Mouse (Mus musculus) heart, embryonic 13.5 days (tissue): ENCODE results near the gene Csrnp3. TPM values are rescaled to one million over a fixed set of nuclear protein-coding genes. Genes with fewer than 3 reads are reported as not detected.

Experiments
- ATAC-seq: fragments of 200-750 bp; cut with Nextera tagmentation; 2 replicates; pipeline ENCODE4 v1.8.0; 2017; ENCODE audit warnings: moderate TSS enrichment; ENCODE audit not compliant: insufficient number of reproducible peaks, low FRiP score, low TSS enrichment; ENCODE audit errors: extremely low read depth
- H3K27ac ChIP-seq: fragments of 300-500 bp; sonication (generic); replicated peaks from 2 replicates; pipeline ENCODE4 v1.5.1; 2015; ENCODE audit warnings: moderate library complexity, mild to moderate bottlenecking, inconsistent platforms
- H3K27me3 ChIP-seq: fragments of 300-500 bp; sonication (generic); replicated peaks from 2 replicates; pipeline ENCODE4 v1.6.1; 2015; ENCODE audit warnings: mild to moderate bottlenecking, inconsistent platforms
- H3K36me3 ChIP-seq: fragments of 300-500 bp; sonication (generic); 2 replicates; pipeline ENCODE4 v1.6.1; 2015; ENCODE audit warnings: mild to moderate bottlenecking, inconsistent platforms
- H3K4me1 ChIP-seq: fragments of 300-500 bp; sonication (generic); 2 replicates; pipeline ENCODE4 v1.6.1; 2015; ENCODE audit warnings: inconsistent platforms
- H3K4me2 ChIP-seq: fragments of 300-500 bp; sonication (generic); 2 replicates; pipeline ENCODE4 v1.6.1; 2015; ENCODE audit warnings: inconsistent platforms, mild to moderate bottlenecking, moderate library complexity
- H3K4me3 ChIP-seq: fragments of 300-500 bp; sonication (generic); 2 replicates; pipeline ENCODE4 v1.5.1; 2015; ENCODE audit warnings: moderate library complexity, mild to moderate bottlenecking, inconsistent platforms
- H3K9ac ChIP-seq: fragments of 300-500 bp; sonication (generic); 2 replicates; pipeline ENCODE4 v1.6.1; 2015; ENCODE audit warnings: inconsistent platforms, mild to moderate bottlenecking, moderate library complexity
- H3K9me3 ChIP-seq: fragments of 300-500 bp; sonication (generic); 2 replicates; pipeline ENCODE4 v1.6.1; 2016; ENCODE audit warnings: inconsistent platforms
- WGBS: fragments of 180-500 bp; shearing (Covaris S2); methylation state at CpG from one replicate; pipeline ENCODE4 v1.1.7; 2015; ENCODE audit warnings: mixed read lengths; 5-methylcytosine and 5-hydroxymethylcytosine counted together
- polyA plus RNA-seq: library from polyadenylated mRNA; unstranded; fragments of >200 nt; fragmentation: Nextera tagmentation; extraction: Ambion mirVana; gene quantifications from 2 replicates; pipeline ENCODE4 v1.2.1, GENCODE M21; 2015

The Csrnp3 gene
- polyA plus RNA-seq, 1 experiment from 2014 or later = 0.37 TPM

DNA sequence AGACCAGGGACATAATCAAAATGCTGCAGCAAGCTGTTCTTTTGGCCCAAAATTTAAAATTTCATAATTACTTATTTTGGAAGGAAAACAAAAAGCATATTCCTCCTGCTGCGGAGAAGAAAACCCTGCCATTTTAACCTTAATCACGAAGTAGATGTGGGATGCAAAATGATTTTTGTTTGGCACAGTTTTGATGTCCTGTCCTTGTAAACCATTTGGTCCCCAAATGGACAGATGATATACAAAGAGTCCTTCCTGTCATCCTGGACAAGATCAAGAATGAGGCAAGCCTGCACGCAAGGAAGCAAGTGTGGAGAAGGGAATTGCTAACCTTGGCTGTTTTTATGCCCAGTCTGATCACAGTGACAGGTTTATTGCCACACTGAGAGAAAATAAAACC, 46.0 kb downstream of the Csrnp3 start:
- Histone ChIP-seq H3K9me3 (no peaks in the 10 kb centered on the region), H3K4me1 (peaks cover 3% of the 10 kb centered on the region; the same call in 1 of the 2 replicates), H3K4me2 (no peak overlapping the region), H3K27ac (no peak overlapping the region), H3K4me3 (no peak overlapping the region), H3K36me3 (no peaks in the 10 kb centered on the region), H3K27me3 (no peaks in the 10 kb centered on the region), H3K9ac (no peak overlapping the region)
- WGBS = 75% methylated on average over 3 of the region's 3 CpGs
- no peak for ATAC-seq

DNA sequence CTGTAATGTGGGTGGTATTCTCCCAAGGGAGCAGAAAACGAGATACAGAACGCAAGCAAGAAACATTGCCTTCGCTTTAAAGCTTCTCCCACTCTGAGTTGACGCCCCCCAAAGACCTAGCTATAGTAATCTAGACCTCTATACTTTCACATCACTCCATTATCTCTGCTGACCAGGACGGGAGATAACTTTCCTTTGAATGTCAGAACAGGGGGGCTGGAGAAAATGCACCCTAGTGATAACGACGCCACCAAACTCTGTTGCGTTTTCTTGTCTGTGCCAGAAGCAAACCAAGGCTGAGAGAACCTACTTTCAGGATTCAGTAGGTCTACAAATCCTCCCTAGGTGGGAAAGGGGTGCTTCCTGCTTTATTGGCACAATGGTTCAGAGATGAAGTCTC, 47.7 kb downstream of the Csrnp3 start:
- no peak for ATAC-seq
- H3K4me1 ChIP-seq = peaks cover 10% of the 10 kb centered on the region; the same call in 1 of the 2 replicates
- no peak overlapping the region for H3K4me2 ChIP-seq

GRCm38 (mm10) chr2:65894299-65894698, 48.7 kb downstream of the Csrnp3 start:
- no peak overlapping the region for H3K27ac ChIP-seq
- WGBS = 52% methylated on average over 5 of the region's 5 CpGs
- H3K4me3 ChIP-seq = no peak overlapping the region
- H3K9ac ChIP-seq = no peak overlapping the region
- ATAC-seq = no peak
- no peaks in the 10 kb centered on the region for H3K27me3 ChIP-seq
- no peaks in the 10 kb centered on the region for H3K9me3 ChIP-seq
- no peaks in the 10 kb centered on the region for H3K36me3 ChIP-seq
- H3K4me1 ChIP-seq = peaks cover 10% of the 10 kb centered on the region; the same call in 1 of the 2 replicates
- no peak overlapping the region for H3K4me2 ChIP-seq

More for the DNA sequence above, 47.7 kb downstream of the Csrnp3 start:
- H3K9me3 ChIP-seq = no peaks in the 10 kb centered on the region
- H3K36me3 ChIP-seq = no peaks in the 10 kb centered on the region
- no peak overlapping the region for H3K4me3 ChIP-seq
- H3K27ac ChIP-seq = no peak overlapping the region
- H3K27me3 ChIP-seq = no peaks in the 10 kb centered on the region
- H3K9ac ChIP-seq = no peak overlapping the region
- WGBS = 32% methylated on average over 8 of the region's 8 CpGs

DNA sequence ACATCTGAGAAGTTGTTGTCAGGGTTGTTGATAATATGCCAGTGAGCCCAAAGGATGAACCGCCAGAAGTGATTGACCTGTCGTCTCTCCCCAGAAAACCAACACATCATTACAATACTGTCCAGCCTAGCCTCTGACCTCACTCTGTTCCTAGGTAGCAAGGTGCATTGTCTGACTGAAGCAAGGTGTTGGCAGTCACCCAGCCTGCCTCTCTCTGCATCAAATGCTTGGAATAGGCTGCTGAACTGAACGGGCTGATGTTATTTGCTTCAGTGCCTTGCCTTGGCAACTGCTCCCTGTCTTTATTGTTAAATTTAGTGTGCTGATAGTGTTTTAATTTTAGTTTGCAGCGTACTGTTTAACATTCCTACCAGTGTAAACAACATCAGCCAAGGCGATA, 51.0 kb downstream of the Csrnp3 start:
- Histone ChIP-seq H3K9me3 (no peaks in the 10 kb centered on the region), H3K27ac (no peak overlapping the region), H3K4me2 (peak overlapping the region; percentile 61), H3K27me3 (no peaks in the 10 kb centered on the region; the same call in 1 of the 2 replicates), H3K4me1 (peaks cover 10% of the 10 kb centered on the region; the same call in 1 of the 2 replicates), H3K4me3 (peak overlapping the region; percentile 26), H3K9ac (0 out of 2 replicates have a peak overlapping the region, but pooled peaks have one; percentile 7), H3K36me3 (no peaks in the 10 kb centered on the region)
- 30% methylated on average over 5 of the region's 5 CpGs for WGBS
- ATAC-seq = no peak

- H3K4me2 ChIP-seq = peak overlapping the region; percentile 61
- ATAC-seq = no peak
- WGBS = 48% methylated on average over 4 of the region's 4 CpGs
- no peaks in the 10 kb centered on the region for H3K36me3 ChIP-seq
- peak overlapping the region; percentile 26 for H3K4me3 ChIP-seq
- H3K9me3 ChIP-seq = no peaks in the 10 kb centered on the region
- H3K27ac ChIP-seq = no peak overlapping the region
- 0 out of 2 replicates have a peak overlapping the region, but pooled peaks have one; percentile 7 for H3K9ac ChIP-seq
- H3K27me3 ChIP-seq = no peaks in the 10 kb centered on the region; the same call in 1 of the 2 replicates
- peaks cover 10% of the 10 kb centered on the region; the same call in 1 of the 2 replicates for H3K4me1 ChIP-seq
These were observed 51.5 kb downstream of the Csrnp3 start for GRCm38 (mm10) chr2:65897084-65897483.

- Histone ChIP-seq H3K4me1 (peaks cover 10% of the 10 kb centered on the region; the same call in 1 of the 2 replicates), H3K4me2 (no peak overlapping the region), H3K9ac (no peak overlapping the region), H3K9me3 (no peaks in the 10 kb centered on the region), H3K27ac (no peak overlapping the region), H3K4me3 (no peak overlapping the region), H3K36me3 (no peaks in the 10 kb centered on the region), H3K27me3 (no peaks in the 10 kb centered on the region; the same call in 1 of the 2 replicates)
- no peak for ATAC-seq
- 66% methylated on average over 2 of the region's 2 CpGs for WGBS
These were observed 53.9 kb downstream of the Csrnp3 start for GRCm38 (mm10) chr2:65899478-65899877.

DNA sequence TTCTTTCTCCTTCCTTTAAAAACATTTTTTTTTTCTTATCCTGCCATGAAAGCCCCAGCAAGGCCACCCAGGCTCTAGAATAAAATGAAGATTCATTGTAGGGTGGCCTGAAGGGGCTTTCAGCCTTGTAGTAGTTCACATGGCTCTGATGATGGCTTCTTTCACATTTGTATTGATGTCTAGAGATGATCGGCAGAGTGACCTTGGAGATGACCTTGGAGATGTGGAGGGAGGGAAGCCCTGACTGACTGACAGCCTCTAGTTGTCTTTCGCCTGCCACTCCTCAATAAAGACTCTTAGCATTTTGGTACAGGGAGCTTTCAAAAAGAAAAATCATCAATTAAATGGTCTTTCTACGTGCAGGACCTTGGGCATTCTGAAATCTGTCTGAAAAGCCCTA, 63.0 kb downstream of the Csrnp3 start:
- H3K4me1 ChIP-seq = peaks cover 11% of the 10 kb centered on the region
- no peaks in the 10 kb centered on the region for H3K36me3 ChIP-seq
- H3K4me3 ChIP-seq = no peak overlapping the region
- no peak overlapping the region for H3K4me2 ChIP-seq
- no peaks in the 10 kb centered on the region for H3K9me3 ChIP-seq
- H3K27ac ChIP-seq = no peak overlapping the region
- peaks cover 18% of the 10 kb centered on the region for H3K27me3 ChIP-seq
- no peak for ATAC-seq
- 74% methylated on average over 3 of the region's 3 CpGs for WGBS
- no peak overlapping the region for H3K9ac ChIP-seq

GRCm38 (mm10) chr2:65909724-65910521, 64.4 kb downstream of the Csrnp3 start:
- Histone ChIP-seq H3K9me3 (no peaks in the 10 kb centered on the region), H3K4me3 (peak overlapping the region; percentile 27), H3K9ac (no peak overlapping the region), H3K27me3 (peaks cover 18% of the 10 kb centered on the region), H3K27ac (no peak overlapping the region), H3K36me3 (no peaks in the 10 kb centered on the region), H3K4me1 (peaks cover 11% of the 10 kb centered on the region), H3K4me2 (peak overlapping the region; percentile 53)
- WGBS = 25% methylated on average over 13 of the region's 13 CpGs
- ATAC-seq = no peak

DNA sequence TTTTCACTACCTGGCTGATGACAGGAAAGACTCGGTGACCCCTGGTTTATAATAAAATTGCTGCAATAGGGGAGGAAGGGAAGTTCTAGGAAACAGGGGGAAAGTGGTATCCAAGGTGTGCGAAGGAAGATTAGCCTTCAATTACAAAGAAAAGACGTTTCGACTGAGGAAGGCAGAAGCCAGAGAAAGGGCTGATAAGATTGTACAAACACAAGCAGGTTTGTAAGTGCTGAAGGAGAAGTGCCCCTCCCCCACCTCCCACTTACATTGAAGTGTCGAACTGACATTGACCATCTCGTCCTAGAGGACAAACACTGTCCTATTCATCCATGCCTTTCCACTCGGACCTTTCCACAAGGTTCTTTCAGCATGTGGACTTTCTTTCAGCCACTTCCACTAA, 70.4 kb downstream of the Csrnp3 start:
- Histone ChIP-seq H3K4me2 (no peak overlapping the region), H3K9ac (no peak overlapping the region), H3K27ac (no peak overlapping the region), H3K9me3 (no peaks in the 10 kb centered on the region), H3K27me3 (peaks cover 13% of the 10 kb centered on the region), H3K4me1 (peaks cover 11% of the 10 kb centered on the region; the same call in 1 of the 2 replicates), H3K4me3 (no peak overlapping the region), H3K36me3 (no peaks in the 10 kb centered on the region)
- WGBS = 12% methylated on average over 7 of the region's 7 CpGs
- no peak for ATAC-seq

- Histone ChIP-seq H3K4me3 (no peak overlapping the region), H3K27ac (no peak overlapping the region), H3K4me2 (peak overlapping the region; percentile 12; the same call in 1 of the 2 replicates), H3K36me3 (no peaks in the 10 kb centered on the region), H3K4me1 (peaks cover 13% of the 10 kb centered on the region; the same call in 1 of the 2 replicates), H3K27me3 (no peaks in the 10 kb centered on the region), H3K9ac (no peak overlapping the region), H3K9me3 (no peaks in the 10 kb centered on the region)
- no peak for ATAC-seq
- WGBS = 40% methylated on average over 9 of the region's 9 CpGs
These were observed 75.3 kb downstream of the Csrnp3 start for GRCm38 (mm10) chr2:65920651-65921412.

GRCm38 (mm10) chr2:65925363-65925941, 79.9 kb downstream of the Csrnp3 start:
- Histone ChIP-seq H3K4me1 (peaks cover 11% of the 10 kb centered on the region; the same call in 1 of the 2 replicates), H3K9me3 (no peaks in the 10 kb centered on the region), H3K4me2 (no peak overlapping the region), H3K4me3 (no peak overlapping the region), H3K27me3 (no peaks in the 10 kb centered on the region), H3K9ac (no peak overlapping the region), H3K27ac (no peak overlapping the region), H3K36me3 (no peaks in the 10 kb centered on the region)
- no peak for ATAC-seq
- 83% methylated on average over 15 of the region's 15 CpGs for WGBS
